Mouse (Mus musculus) small intestine, adult 2 months (tissue): ENCODE data around the gene Zfp65. TPM values are rescaled to one million over a fixed set of nuclear protein-coding genes. Genes with fewer than 3 reads are reported as not detected.
A peak's percentile ranks its signal among the peaks of the same experiment; 100 is the strongest.
"Not testable (repeated sequence)": the region's sequence is repeated elsewhere in the genome, so short reads cannot be mapped to it uniquely, and the experiment has no call there.

Source experiments
- H3K27ac ChIP-seq: fragments of 200-500 bp; 2 replicates; pipeline ENCODE4 v1.5.1; 2012; ENCODE audit warnings: low read depth, low read length, control low read depth, inconsistent platforms; ENCODE audit not compliant: insufficient read depth
- H3K27me3 ChIP-seq: fragments of 200-500 bp; 2 replicates; pipeline ENCODE4 v1.6.1; 2012; ENCODE audit warnings: mild to moderate bottlenecking, moderate library complexity, low read length, inconsistent platforms; ENCODE audit not compliant: control insufficient read depth, insufficient read depth
- H3K36me3 ChIP-seq: fragments of 200-500 bp; 2 replicates; pipeline ENCODE4 v1.6.1; 2012; ENCODE audit warnings: mild to moderate bottlenecking, low read length, control low read depth, inconsistent platforms; ENCODE audit not compliant: control insufficient read depth, insufficient read depth
- H3K4me1 ChIP-seq: fragments of 200-500 bp; 2 replicates; pipeline ENCODE4 v1.6.1; 2012; ENCODE audit warnings: low read length, inconsistent platforms, mixed read lengths; ENCODE audit not compliant: control insufficient read depth, insufficient read depth, insufficient read length
- H3K4me3 ChIP-seq: fragments of 200-500 bp; 2 replicates; pipeline ENCODE4 v1.5.1; 2012; ENCODE audit warnings: low read depth, mild to moderate bottlenecking, control low read depth, inconsistent platforms, low read length, moderate library complexity
- CTCF ChIP-seq: fragments of 200-500 bp; IDR thresholded peaks from 2 replicates; pipeline ENCODE4 v1.5.1; 2012; ENCODE audit warnings: low read depth, mild to moderate bottlenecking, control low read depth, inconsistent platforms, low read length, moderate library complexity, mixed read lengths; ENCODE audit not compliant: insufficient replicate concordance, insufficient read length; ENCODE audit errors: extremely low read depth
- POLR2A ChIP-seq: fragments of 200-500 bp; IDR thresholded peaks from 2 replicates; pipeline ENCODE4 v1.6.1; 2012; ENCODE audit warnings: low read depth, mild to moderate bottlenecking, control low read depth, inconsistent platforms, low read length, moderate library complexity
- WGBS: fragments of 180-500 bp; shearing (Covaris S2); methylation state at CpG from one replicate; pipeline ENCODE4 v1.1.7; 2018; 5-methylcytosine and 5-hydroxymethylcytosine counted together
- polyA plus RNA-seq: library from polyadenylated mRNA; depleted of rRNA; stranded (reverse); fragments of >200 nt; gene quantifications from 2 replicates; pipeline ENCODE4 v1.2.3, GENCODE M21; 2012

Gene Zfp65
- polyA plus RNA-seq, 1 experiment = 0.13 TPM

GRCm38 (mm10) chr13:67742941-67743340 lies 14.0 kb upstream of the Zfp65 start:
- Histone ChIP-seq H3K4me1 (no peaks in the 10 kb centered on the region), H3K27me3 (no peaks in the 10 kb centered on the region), H3K36me3 (no peaks in the 10 kb centered on the region), H3K4me3 (no peak overlapping the region), H3K27ac (no peak overlapping the region)
- 88% methylated on average over 3 of the region's 3 CpGs for WGBS
- no peak for TF ChIP-seq CTCF
- TF ChIP-seq POLR2A = no peak

GRCm38 (mm10) chr13:67734391-67734790 lies 5.4 kb upstream of the Zfp65 start:
- H3K4me1 ChIP-seq, H3K27me3 ChIP-seq, H3K36me3 ChIP-seq, H3K27ac ChIP-seq, H3K4me3 ChIP-seq: not testable (repeated sequence)
- 94% methylated on average over 9 of the region's 9 CpGs for WGBS

DNA sequence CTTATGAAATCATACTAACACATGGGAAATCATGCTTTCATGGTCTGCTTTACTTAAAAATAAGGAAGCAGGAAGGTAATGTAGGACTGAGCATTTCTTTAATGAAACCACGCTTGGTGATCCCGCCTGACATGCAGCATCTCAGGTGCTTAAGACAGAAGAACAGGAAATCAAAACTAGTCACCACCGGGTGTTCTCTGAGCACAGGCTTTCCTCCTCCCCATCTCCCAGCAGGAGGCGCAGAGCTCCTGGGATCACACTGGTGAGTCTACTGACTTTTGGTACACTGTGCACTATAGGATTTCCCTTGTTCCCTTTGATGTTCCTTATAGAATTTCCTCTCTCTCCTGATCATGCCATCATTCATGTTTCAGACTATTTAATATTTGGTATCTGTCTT lies 468 bp upstream of the Zfp65 start:
- H3K27ac ChIP-seq, H3K27me3 ChIP-seq, H3K4me1 ChIP-seq, H3K36me3 ChIP-seq: not testable (repeated sequence)
- TF ChIP-seq CTCF = peak; percentile 44; the same call in 1 of the 2 replicates
- 11% methylated on average over 4 of the region's 4 CpGs for WGBS
- H3K4me3 ChIP-seq = peak overlapping the region; percentile 70; the same call in 1 of the 2 replicates

GRCm38 (mm10) chr13:67728106-67728505 lies 867 bp downstream of the Zfp65 start:
- no peak overlapping the region for H3K4me3 ChIP-seq
- H3K4me1 ChIP-seq = peaks cover 2% of the 10 kb centered on the region; the same call in 1 of the 2 replicates
- WGBS = 41% methylated on average over 1 of the region's 1 CpGs
- no peaks in the 10 kb centered on the region for H3K27me3 ChIP-seq
- no peak overlapping the region for H3K27ac ChIP-seq
- TF ChIP-seq POLR2A = no peak
- no peak for TF ChIP-seq CTCF
- no peaks in the 10 kb centered on the region for H3K36me3 ChIP-seq

DNA sequence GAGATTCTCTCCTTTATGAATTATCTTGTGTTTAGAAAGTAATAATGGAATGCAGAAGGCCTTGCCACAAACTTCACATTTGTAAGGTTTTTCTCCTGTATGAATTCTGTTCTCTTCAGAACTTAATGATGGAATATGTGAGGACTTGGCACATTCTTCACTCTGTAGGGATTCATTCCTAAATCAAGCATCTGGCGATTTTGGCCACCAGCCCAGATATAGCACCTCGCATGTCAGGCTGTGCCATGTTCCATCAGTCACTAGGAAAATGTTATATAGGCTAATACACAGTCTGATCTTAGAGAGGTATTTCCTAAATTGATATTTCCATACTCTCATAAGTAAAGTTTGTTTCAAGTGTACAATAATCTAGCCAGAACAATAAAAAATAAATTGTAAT lies 3.6 kb downstream of the Zfp65 start:
- not testable (repeated sequence) for H3K27ac ChIP-seq, H3K36me3 ChIP-seq, H3K27me3 ChIP-seq, H3K4me1 ChIP-seq, H3K4me3 ChIP-seq
- 49% methylated on average over 2 of the region's 2 CpGs for WGBS

GRCm38 (mm10) chr13:67723848-67724479 lies 5.0 kb downstream of the Zfp65 start:
- WGBS = under 1% methylated on average over 17 of the region's 17 CpGs
- Histone ChIP-seq H3K27me3 (no peaks in the 10 kb centered on the region), H3K4me3 (peak overlapping the region; percentile 98), H3K27ac (peak overlapping the region; percentile 23; the same call in 1 of the 2 replicates), H3K4me1 (peaks cover 2% of the 10 kb centered on the region; the same call in 1 of the 2 replicates), H3K36me3 (no peaks in the 10 kb centered on the region)
- TF ChIP-seq CTCF (no peak), POLR2A (0 out of 2 replicates have a peak, but pooled peaks have one; percentile 20)

DNA sequence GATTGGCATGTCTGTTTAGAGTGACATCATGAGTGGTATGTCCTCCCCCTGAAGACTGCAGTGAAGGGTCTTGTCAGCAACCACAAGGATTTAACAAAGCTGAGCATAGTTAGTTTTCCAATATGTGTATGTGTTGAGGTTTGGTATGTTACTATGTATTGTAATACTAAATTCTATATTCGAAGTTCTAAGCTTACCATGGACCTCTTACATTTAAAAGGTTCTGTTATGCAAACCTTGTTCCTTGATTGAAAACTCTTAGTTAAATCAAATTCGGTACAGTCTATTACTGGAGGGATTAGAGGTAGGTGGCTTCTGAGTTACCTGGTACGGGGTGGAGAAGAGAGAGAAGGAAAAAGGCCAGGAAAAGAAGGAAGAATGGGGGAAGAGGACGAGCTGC lies 42.0 kb downstream of the Zfp65 start, which contains the start of gene Zfp738:
Gene Zfp738, minus strand, starts transcription at position 101 of the 400 bp plus-strand sequence.
- WGBS = 83% methylated on average over 4 of the region's 4 CpGs
- H3K4me1 ChIP-seq = no peaks in the 10 kb centered on the region
- TF ChIP-seq POLR2A = no peak
- no peak for TF ChIP-seq CTCF

DNA sequence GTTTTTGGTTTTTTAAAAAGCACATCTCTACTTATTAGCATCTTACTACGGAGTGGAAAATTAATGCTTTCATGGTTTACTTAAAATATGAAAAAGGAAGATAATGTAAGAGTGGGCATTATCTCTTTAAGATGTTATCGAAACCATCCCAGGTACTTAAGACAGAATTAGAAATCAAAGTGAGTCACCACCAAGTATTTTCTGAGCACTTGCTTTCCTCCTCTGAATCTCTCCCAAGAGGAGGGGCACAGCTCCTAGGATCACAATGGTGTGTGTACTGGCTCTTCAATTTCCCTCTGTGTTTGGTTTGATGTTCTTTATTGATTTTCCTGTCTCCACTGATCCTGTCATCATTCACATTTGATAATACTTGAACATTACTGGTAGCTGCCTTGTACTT lies 45.1 kb downstream of the Zfp65 start:
- not testable (repeated sequence) for H3K4me1 ChIP-seq, H3K27ac ChIP-seq, H3K27me3 ChIP-seq, H3K36me3 ChIP-seq
- 35% methylated on average over 2 of the region's 2 CpGs for WGBS
- H3K4me3 ChIP-seq = peak overlapping the region; percentile 97; the same call in 1 of the 2 replicates

More for the DNA sequence above, 42.0 kb downstream of the Zfp65 start, which contains the start of gene Zfp738:
- no peaks in the 10 kb centered on the region for H3K27me3 ChIP-seq
- no peaks in the 10 kb centered on the region for H3K36me3 ChIP-seq
- no peak within 1 kb of the TSS for H3K4me3 ChIP-seq
- H3K27ac ChIP-seq = no peak within 1 kb of the TSS

DNA sequence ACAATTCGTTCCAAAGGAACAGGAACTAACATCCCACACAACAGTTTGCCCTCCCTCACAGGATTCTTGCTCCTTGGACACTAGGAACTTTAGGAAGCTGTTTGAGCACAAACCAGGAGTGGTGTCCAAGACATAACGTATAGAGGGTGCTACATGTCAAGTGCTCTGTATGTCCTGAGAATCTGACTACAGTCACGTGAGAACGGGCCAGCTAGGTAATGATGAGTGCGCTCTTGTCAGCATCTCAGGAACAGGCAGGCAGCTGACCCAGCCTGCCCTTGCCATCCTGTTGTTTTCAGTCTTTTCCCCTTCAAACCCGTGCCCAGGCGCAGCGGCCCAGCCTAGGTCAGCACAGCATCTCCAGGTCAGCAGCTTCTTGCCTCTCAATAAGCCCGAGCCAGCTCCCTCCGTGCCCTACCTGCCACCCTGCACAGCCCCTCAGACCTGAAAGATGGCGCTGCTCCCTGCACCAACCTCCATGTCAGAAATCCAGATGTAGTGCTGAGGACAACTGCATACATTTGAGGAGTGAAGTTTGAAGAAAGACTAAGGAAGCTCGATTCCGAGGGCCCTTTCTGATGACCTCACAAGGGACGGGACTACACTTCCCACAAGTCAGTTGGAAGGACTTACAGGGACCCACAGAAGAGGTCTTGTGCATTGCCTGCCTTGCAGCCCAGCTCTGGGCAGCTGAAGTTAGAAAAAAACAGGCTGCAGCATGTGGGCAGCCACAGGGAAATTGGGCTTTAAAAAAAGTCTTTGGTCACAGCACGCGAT lies 45.8 kb downstream of the Zfp65 start:
- H3K36me3 ChIP-seq, H3K27me3 ChIP-seq, H3K4me1 ChIP-seq: not testable (repeated sequence)
- WGBS = 5% methylated on average over 16 of the region's 16 CpGs
- peak overlapping the region; percentile 97 for H3K4me3 ChIP-seq
- H3K27ac ChIP-seq = peak overlapping the region; percentile 46; the same call in 1 of the 2 replicates
